Mouse (Mus musculus) C2C12 (cell line): ENCODE data around the gene Mafb.

Experiments used
- CTCF ChIP-seq: IDR thresholded peaks from one replicate; pipeline ENCODE4 v1.5.1; 2011; ENCODE audit not compliant: control insufficient read depth, insufficient read depth, insufficient read length
- MYOG ChIP-seq: IDR thresholded peaks from one replicate; pipeline ENCODE4 v1.6.1; 2011; ENCODE audit not compliant: control insufficient read depth, insufficient read length; ENCODE audit errors: extremely low read depth
- USF1 ChIP-seq: IDR thresholded peaks from one replicate; pipeline ENCODE4 v1.6.1; 2011; ENCODE audit warnings: low read depth, mild to moderate bottlenecking, control low read depth, moderate library complexity

DNA sequence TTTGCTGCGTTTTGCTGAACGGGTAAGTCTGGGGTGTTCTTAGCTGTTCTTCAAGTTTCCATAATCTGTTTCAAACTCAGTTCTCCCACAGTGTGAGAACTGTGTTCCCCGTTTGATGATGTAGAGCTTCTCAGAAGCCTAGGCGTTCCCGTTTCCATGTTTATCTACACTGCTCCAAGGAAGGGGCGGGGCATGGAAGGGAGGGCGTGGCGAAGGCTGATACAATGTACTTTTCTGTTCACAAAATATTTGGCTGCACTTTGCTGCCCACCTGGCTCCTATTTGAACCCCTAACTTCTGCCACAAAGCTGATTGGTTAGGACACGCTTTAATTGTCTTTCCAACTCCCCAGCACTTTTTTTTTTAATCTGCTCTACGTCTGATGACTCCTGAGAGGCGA lies 47.9 kb upstream of the Mafb start:
- TF ChIP-seq CTCF, result no peak
- no peak for TF ChIP-seq USF1
- TF ChIP-seq MYOG, result no peak
